Comparison of ENCODE assay signal across 10 mouse cellular contexts in the genomic region with DNA sequence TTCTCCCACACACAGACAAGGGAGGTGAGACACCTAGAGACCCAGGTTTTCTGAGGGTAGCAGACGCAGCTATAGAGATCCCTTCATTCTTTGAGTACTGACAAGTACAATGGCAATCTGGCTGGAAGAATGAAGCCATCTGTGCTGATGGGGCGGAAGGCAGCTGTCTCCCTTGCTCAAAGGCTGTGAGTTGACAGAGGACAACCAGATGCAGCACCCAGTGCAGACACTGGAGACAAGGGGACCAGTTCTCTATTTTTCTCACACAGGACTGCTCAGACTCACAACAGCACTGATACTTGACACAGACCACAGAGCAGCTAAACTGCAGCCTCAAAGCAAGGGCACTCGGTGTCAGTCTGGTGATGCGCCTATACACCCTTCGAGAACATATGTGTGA. TPM values are rescaled to one million over a fixed set of nuclear protein-coding genes. Genes with fewer than 3 reads are reported as not detected.
DNase-seq lines count a peak whose midpoint lies in the region; ATAC-seq and TF ChIP-seq lines count a peak whose summit lies in the region.
"Had no signal": no experiment of that assay in that cellular context is flagged by ENCODE, and none has a peak within 500 bp of the region (broad histone marks: within the 10 kb centered on the region; RNA-seq: fewer than 3 reads in every experiment).

No protein-coding gene starts in this region.

- ATAC-seq in megakaryocyte, adult 5-6 weeks (ENCODE audit: poor library complexity, severe bottlenecking): no peak

- peak in 1 of 2 experiments; percentile 30 for DNase-seq in left cerebral cortex, adult 2 months (ENCODE audit: extremely low spot score in 1 of 2, low spot score in 2 of 2)
- no peak for DNase-seq in left cerebral cortex, adult 11 months (ENCODE audit: low spot score)
- DNase-seq in frontal cortex, postnatal 36 days (ENCODE audit: low spot score in 2 of 2): peak; percentile 45 to 59
- peak; percentile 51 to 61 for DNase-seq in left cerebral cortex, postnatal 36 days (ENCODE audit: low spot score in 2 of 2)
- DNase-seq in retina, postnatal 1 day: peak; percentile 38
- DNase-seq in gastrocnemius, adult 18-20 months (ENCODE audit: low spot score): no peak
- no peak for DNase-seq in kidney, postnatal 4 days

- peak overlapping the region; percentile 55 for H3K4me3 ChIP-seq in left cerebral cortex, adult 2 months

- intact Hi-C loops in left cerebral cortex, adult 2 months (cut with DNase I): loop anchor here (10.0 kb wide), 1 partner anchor 213 kb away; a partner anchor contains a TSS
- intact Hi-C loops in left cerebral cortex, postnatal 36 days (cut with DNase I): loop anchor here (5.0 kb wide), 2 partner anchors 60 to 80 kb away; a partner anchor contains a TSS

- peak overlapping the region; percentile 96 for H3K27ac ChIP-seq in left cerebral cortex, adult 2 months
- H3K27ac ChIP-seq: liver, embryonic 14.5 days had no signal

- no peak for TF ChIP-seq CTCF in left cerebral cortex, adult 2 months (IDR thresholded peaks at IDR 0.05)

RNA-seq across cellular contexts. Expression of a gene that starts 2.4 kb away (rescaled TPM):
- 100 to 1,000 TPM; 134 to 138 TPM for total RNA-seq in left cerebral cortex, adult 2 months (2021)
- 100 to 1,000 TPM in 1 of 2 experiments, 10 to 100 TPM in 1; 95.1 to 151 TPM for total RNA-seq in left cerebral cortex, postnatal 36 days (2021)
- total RNA-seq in megakaryocyte, adult 5-6 weeks (2015): not detected in 2 replicates
- not detected in 2 replicates for total RNA-seq in megakaryocyte, adult 5-6 weeks (2017)
- total RNA-seq in gastrocnemius, adult 18-20 months (2021): not detected
- total RNA-seq: neutrophil, adult 5-6 weeks had no signal

RNA-seq across cellular contexts. Expression of a gene that starts 28.0 kb away (rescaled TPM):
- 1 to 10 TPM; 6.9 to 9.3 TPM for total RNA-seq in left cerebral cortex, adult 2 months (2021)
- total RNA-seq in left cerebral cortex, postnatal 36 days (2021): 1 to 10 TPM; 6.0 to 8.6 TPM
- 6.5 and 9.2 TPM in 2 replicates for total RNA-seq in megakaryocyte, adult 5-6 weeks (2015)
- total RNA-seq in megakaryocyte, adult 5-6 weeks (2017): 70.2 and 91.2 TPM in 2 replicates
- 1 to 10 TPM; 6.0 to 8.2 TPM for total RNA-seq in gastrocnemius, adult 18-20 months (2021)

RNA-seq across cellular contexts. Expression of a gene that starts 29.7 kb away (rescaled TPM):
- total RNA-seq in left cerebral cortex, adult 2 months (2021): 100 to 1,000 TPM; 104 to 117 TPM
- 100 to 1,000 TPM in 1 of 2 experiments, 10 to 100 TPM in 1; 98.6 to 117 TPM for total RNA-seq in left cerebral cortex, postnatal 36 days (2021)
- total RNA-seq in megakaryocyte, adult 5-6 weeks (2015): 313 and 324 TPM in 2 replicates
- total RNA-seq in megakaryocyte, adult 5-6 weeks (2017): 178 and 185 TPM in 2 replicates
- total RNA-seq in gastrocnemius, adult 18-20 months (2021): 10 to 100 TPM; 84.1 to 86.9 TPM

RNA-seq across cellular contexts. Expression of a gene that starts 34.9 kb away (rescaled TPM):
- total RNA-seq in left cerebral cortex, adult 2 months (2021): 10 to 100 TPM; 11.3 to 12.6 TPM
- 10 to 100 TPM; 10.3 to 13.5 TPM for total RNA-seq in left cerebral cortex, postnatal 36 days (2021)
- total RNA-seq in megakaryocyte, adult 5-6 weeks (2015): 2.3 and 3.0 TPM in 2 replicates
- total RNA-seq in megakaryocyte, adult 5-6 weeks (2017): 5.0 TPM in 2 replicates
- 10 to 100 TPM; 26.9 to 32.6 TPM for total RNA-seq in gastrocnemius, adult 18-20 months (2021)

RNA-seq across cellular contexts. Expression of a gene that starts 49.4 kb away (rescaled TPM):
- total RNA-seq in left cerebral cortex, adult 2 months (2021): 100 to 1,000 TPM; 421 to 437 TPM
- total RNA-seq in left cerebral cortex, postnatal 36 days (2021): 100 to 1,000 TPM; 416 to 455 TPM
- 1,340 and 1,433 TPM in 2 replicates for total RNA-seq in megakaryocyte, adult 5-6 weeks (2015)
- 535 and 673 TPM in 2 replicates for total RNA-seq in megakaryocyte, adult 5-6 weeks (2017)
- 100 to 1,000 TPM; 582 to 601 TPM for total RNA-seq in gastrocnemius, adult 18-20 months (2021)

Comparison
In these comparisons a context has a peak if more than half of its experiments do, and no peak if none do; other contexts are left out.
1. DNase-seq: peak in frontal cortex, postnatal 36 days (2 of 2), left cerebral cortex, postnatal 36 days (2 of 2) and retina, postnatal 1 day (single experiment); none in left cerebral cortex, adult 11 months (single experiment), gastrocnemius, adult 18-20 months (single experiment) and kidney, postnatal 4 days (0 of 2).
2. RNA of a gene that starts 2.4 kb away (total RNA-seq): 95.1 to 151 TPM in left cerebral cortex, postnatal 36 days and 134 to 138 TPM in left cerebral cortex, adult 2 months; not detected in gastrocnemius, adult 18-20 months and not detected in megakaryocyte, adult 5-6 weeks; every median in the first group is over 10 times any median in the second.